Mouse (Mus musculus): Measurements from ENCODE around the gene Gna14. TPM values are rescaled to one million over a fixed set of nuclear protein-coding genes. Genes with fewer than 3 reads are reported as not detected.

Gna14 gene
- polyA plus RNA-seq, 1 experiment, result not detected

- no peak overlapping the region for H3K4me3 ChIP-seq (ENCODE audit: insufficient read depth, low read depth, low read length)
- H3K27ac ChIP-seq (replicated peaks; ENCODE audit: low read depth, low read length), result no peak overlapping the region
- H3K4me1 ChIP-seq (ENCODE audit: control insufficient read depth, insufficient read depth, insufficient read length, low read length), result no peaks in the 10 kb centered on the region
These were observed 144.2 kb downstream of the Gna14 start for GRCm38 (mm10) chr19:16579656-16580260.

DNA sequence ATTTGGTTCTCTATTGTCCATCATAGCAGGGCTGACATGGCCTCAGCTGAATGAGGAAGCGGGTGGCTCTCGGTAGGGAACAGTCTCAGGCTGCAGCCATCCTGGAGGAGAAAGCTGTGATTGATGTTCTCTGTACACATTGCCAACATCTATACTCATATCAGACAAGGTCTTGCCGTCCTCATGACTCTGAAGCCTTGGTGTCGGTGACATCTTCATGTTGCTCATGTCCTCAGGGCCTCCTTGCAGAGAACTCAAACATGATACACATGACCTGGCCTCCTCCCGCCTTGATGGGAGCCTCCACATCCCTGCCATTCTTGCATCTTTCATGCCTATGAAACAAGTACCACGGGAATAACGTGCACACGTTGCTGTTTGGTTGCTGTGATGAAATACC, 144.9 kb downstream of the Gna14 start:
- no peak overlapping the region for H3K27ac ChIP-seq (replicated peaks; ENCODE audit: low read depth, low read length)
- H3K4me1 ChIP-seq (ENCODE audit: control insufficient read depth, insufficient read depth, insufficient read length, low read length), result no peaks in the 10 kb centered on the region
- H3K4me3 ChIP-seq (ENCODE audit: insufficient read depth, low read depth, low read length), result no peak overlapping the region

DNA sequence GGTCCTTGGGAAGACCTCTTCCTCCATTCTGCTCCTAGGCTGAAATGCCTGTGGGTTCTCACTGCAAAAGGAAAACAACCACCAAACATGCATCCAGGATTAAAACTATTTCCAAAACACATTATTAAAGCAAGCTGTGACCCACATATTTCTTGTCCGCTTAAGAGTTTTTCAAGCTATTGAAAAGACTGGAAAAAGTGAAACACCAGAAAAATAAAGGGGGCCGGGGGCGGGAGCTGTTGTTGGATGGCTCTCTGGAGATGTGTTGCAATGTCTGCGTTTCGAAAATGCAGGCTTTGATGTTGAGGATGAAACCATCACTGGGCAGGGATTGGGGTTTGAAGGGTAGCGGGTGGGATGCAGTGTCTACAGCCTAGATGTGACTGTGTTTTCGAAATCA, 149.0 kb downstream of the Gna14 start:
- no peaks in the 10 kb centered on the region for H3K4me1 ChIP-seq (ENCODE audit: control insufficient read depth, insufficient read depth, insufficient read length, low read length)
- H3K27ac ChIP-seq (replicated peaks; ENCODE audit: low read depth, low read length), result no peak overlapping the region
- H3K4me3 ChIP-seq (ENCODE audit: insufficient read depth, low read depth, low read length), result no peak overlapping the region

DNA sequence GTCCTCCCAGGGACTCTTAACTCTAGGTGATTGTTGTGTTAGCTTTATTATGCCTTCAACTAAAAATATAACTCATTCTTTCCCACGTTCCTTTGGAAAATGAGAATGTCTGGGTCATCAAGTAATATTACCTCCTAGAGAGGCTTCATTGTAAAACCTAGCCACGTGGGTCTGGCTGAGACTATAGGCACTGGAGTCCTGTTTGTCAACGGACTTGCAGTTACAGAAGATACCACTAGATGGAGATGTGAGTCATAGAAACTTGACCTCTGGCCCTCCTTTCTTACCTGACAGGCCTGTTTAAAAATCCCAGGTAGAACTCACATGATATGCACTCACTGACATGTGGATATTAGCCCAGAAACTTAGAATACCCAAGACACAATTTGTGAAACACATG, 149.8 kb downstream of the Gna14 start:
- no peak overlapping the region for H3K27ac ChIP-seq (replicated peaks; ENCODE audit: low read depth, low read length)
- no peak overlapping the region for H3K4me3 ChIP-seq (ENCODE audit: insufficient read depth, low read depth, low read length)
- no peaks in the 10 kb centered on the region for H3K4me1 ChIP-seq (ENCODE audit: control insufficient read depth, insufficient read depth, insufficient read length, low read length)

GRCm38 (mm10) chr19:16593256-16593974, 157.9 kb downstream of the Gna14 start:
- no peak overlapping the region for H3K27ac ChIP-seq (replicated peaks; ENCODE audit: low read depth, low read length)
- H3K4me3 ChIP-seq (ENCODE audit: insufficient read depth, low read depth, low read length), result no peak overlapping the region
- H3K4me1 ChIP-seq (ENCODE audit: control insufficient read depth, insufficient read depth, insufficient read length, low read length), result no peaks in the 10 kb centered on the region

- H3K27ac ChIP-seq (replicated peaks; ENCODE audit: low read depth, low read length), result no peak overlapping the region
- H3K4me3 ChIP-seq (ENCODE audit: insufficient read depth, low read depth, low read length), result no peak overlapping the region
- no peaks in the 10 kb centered on the region for H3K4me1 ChIP-seq (ENCODE audit: control insufficient read depth, insufficient read depth, insufficient read length, low read length)
These were observed 158.4 kb downstream of the Gna14 start for GRCm38 (mm10) chr19:16593975-16594317.

DNA sequence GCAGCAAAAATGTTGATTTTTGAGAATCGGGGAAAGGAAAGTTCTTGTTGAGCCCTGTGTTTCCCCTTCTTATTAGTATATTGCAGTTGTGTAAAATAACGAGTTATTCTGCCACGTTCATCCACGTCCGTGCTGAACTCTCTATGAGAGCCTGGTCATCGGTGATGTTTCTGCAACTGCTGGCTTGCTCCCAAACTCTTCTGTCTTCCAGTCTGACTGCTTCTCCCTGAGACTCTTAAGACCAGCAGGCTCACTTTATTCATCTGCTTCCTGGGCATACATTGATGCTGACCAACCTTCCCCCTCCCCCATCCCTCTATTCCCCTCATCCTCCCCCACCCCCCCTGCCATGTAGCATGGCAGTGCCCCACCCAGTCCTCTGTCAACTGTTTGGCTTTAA, 161.7 kb downstream of the Gna14 start:
- Histone ChIP-seq H3K4me3 (ENCODE audit: insufficient read depth, low read depth, low read length) (no peak overlapping the region), H3K27ac (replicated peaks; ENCODE audit: low read depth, low read length) (no peak overlapping the region), H3K4me1 (ENCODE audit: control insufficient read depth, insufficient read depth, insufficient read length, low read length) (no peaks in the 10 kb centered on the region)

DNA sequence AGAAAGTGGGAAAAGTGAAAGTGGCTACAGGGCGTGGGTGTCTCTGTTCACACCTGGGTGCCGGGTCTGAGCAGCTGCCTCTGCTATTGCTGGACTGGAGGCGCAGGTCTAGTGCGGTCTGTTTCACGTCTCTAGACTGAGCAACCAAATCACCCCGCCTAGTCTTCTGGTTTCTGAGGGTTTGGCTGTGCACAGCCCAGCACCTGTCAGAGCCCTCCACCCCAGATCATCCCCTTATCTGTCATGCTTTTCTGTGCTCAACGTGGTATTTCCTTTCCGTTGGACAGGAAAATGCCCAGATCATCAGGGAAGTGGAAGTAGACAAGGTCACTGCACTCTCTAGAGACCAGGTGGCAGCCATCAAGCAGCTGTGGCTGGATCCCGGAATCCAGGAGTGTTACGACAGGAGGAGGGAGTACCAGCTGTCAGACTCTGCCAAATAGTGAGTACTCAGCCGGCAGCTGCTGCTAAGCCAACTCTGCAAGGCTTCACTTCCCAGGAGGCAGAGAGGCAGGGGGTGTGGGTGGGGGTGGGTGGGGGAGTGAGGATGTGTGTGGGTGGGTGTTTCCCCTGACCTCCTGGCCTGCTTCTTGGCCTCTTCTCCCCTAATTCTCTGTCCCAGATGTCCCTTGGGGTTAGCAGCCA, 163.2 kb downstream of the Gna14 start:
- no peak overlapping the region for H3K4me3 ChIP-seq (ENCODE audit: insufficient read depth, low read depth, low read length)
- H3K27ac ChIP-seq (replicated peaks; ENCODE audit: low read depth, low read length), result no peak overlapping the region
- no peaks in the 10 kb centered on the region for H3K4me1 ChIP-seq (ENCODE audit: control insufficient read depth, insufficient read depth, insufficient read length, low read length)

DNA sequence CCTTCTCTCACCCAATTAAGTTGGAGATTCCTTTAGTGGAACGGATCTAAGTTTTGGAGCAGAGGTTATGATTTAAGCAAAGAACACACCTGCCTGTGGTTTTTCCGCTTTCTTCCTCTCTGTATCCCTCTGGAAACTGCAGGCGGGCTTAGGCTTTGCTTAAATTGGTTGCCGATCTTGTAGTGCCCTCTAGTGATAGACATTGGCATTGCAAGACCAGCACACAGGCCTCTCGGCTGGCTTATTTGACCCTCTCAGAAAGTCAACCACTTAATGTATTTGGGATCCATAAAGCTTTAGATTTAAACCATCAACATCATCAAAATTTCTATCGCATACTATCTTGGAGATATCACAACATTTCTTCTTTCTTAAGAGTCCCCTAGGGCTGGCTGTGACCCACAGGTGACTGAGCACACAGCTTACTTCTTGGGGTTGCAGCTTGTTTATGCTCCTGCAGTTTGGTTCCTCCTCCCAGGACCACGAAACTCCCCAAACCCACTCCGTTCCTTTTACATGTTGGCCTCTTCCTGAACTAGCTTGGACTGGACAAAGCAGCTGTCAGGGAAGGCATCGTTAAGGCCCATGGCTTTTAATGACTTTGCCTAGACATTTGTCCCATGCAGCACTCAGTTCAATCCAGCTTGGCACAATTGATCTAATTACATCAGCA, 163.9 kb downstream of the Gna14 start:
- no peak overlapping the region for H3K27ac ChIP-seq (replicated peaks; ENCODE audit: low read depth, low read length)
- H3K4me3 ChIP-seq (ENCODE audit: insufficient read depth, low read depth, low read length), result no peak overlapping the region
- no peaks in the 10 kb centered on the region for H3K4me1 ChIP-seq (ENCODE audit: control insufficient read depth, insufficient read depth, insufficient read length, low read length)

DNA sequence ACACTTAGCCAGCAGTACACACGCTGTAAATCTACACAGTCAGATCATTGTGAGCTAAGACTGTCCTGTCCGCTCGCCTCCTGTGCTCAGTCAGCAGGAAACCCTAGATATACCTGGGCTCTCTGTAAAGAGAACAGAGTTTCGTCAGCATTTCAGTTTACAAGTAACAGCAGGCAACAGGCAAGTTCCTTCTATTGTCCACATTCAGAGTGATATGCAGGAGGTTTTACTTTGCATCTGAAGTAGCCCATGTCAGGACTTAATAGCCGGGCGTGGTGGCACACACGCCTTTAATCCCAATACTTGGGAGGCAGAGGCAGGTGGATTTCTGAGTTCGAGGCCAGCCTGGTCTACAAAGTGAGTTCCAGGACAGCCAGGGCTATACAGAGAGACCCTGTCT, 166.5 kb downstream of the Gna14 start:
- H3K4me3 ChIP-seq (ENCODE audit: insufficient read depth, low read depth, low read length), result no peak overlapping the region
- no peaks in the 10 kb centered on the region for H3K4me1 ChIP-seq (ENCODE audit: control insufficient read depth, insufficient read depth, insufficient read length, low read length)
- H3K27ac ChIP-seq (replicated peaks; ENCODE audit: low read depth, low read length), result no peak overlapping the region

GRCm38 (mm10) chr19:16607634-16608033, 172.1 kb downstream of the Gna14 start:
- Histone ChIP-seq H3K27ac (replicated peaks; ENCODE audit: low read depth, low read length) (no peak overlapping the region), H3K4me1 (ENCODE audit: control insufficient read depth, insufficient read depth, insufficient read length, low read length) (no peaks in the 10 kb centered on the region), H3K4me3 (ENCODE audit: insufficient read depth, low read depth, low read length) (no peak overlapping the region)

DNA sequence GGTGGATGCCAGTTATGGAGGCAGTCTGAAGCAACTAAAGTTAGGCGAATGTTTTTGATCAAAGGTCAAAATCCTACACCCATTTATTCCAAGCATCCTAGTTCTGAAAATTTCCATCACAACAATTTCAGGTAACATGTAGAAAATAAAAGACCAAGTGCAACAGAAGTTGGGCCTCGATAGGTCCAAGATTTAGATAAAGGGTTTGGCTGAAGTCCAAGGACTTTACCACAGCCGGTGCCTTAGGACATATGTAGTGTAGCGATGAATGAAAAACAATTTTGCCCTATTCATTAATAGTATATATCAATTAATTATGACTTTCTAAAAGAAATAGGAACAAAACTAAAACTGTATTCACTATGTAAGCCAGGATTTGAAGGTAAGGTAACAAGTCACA, 187.6 kb downstream of the Gna14 start:
- Histone ChIP-seq H3K27ac (replicated peaks; ENCODE audit: low read depth, low read length) (no peak overlapping the region), H3K4me1 (ENCODE audit: control insufficient read depth, insufficient read depth, insufficient read length, low read length) (no peaks in the 10 kb centered on the region), H3K4me3 (ENCODE audit: insufficient read depth, low read depth, low read length) (no peak overlapping the region)

DNA sequence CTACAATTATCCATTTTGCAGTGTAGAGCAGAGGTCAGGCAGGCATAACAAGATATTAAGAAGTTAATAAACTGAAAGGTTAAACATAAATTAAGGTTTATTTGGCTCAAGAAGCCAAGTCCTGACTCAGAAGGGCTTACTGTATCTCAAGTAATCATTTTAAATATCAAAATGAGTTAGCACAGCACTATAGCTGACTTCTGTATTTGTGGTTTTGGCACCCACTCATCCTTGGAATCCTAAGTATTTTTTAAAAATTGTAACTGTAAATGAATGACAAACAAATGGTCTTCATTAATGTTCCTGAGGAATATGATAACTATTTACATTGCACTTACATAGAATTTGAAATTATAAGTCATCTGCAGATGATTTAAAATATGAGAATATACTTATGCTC, 189.4 kb downstream of the Gna14 start:
- Histone ChIP-seq H3K4me3 (ENCODE audit: insufficient read depth, low read depth, low read length) (no peak overlapping the region), H3K27ac (replicated peaks; ENCODE audit: low read depth, low read length) (no peak overlapping the region), H3K4me1 (ENCODE audit: control insufficient read depth, insufficient read depth, insufficient read length, low read length) (no peaks in the 10 kb centered on the region)

GRCm38 (mm10) chr19:16625610-16626395, 190.2 kb downstream of the Gna14 start:
- no peaks in the 10 kb centered on the region for H3K4me1 ChIP-seq (ENCODE audit: control insufficient read depth, insufficient read depth, insufficient read length, low read length)
- no peak overlapping the region for H3K4me3 ChIP-seq (ENCODE audit: insufficient read depth, low read depth, low read length)
- H3K27ac ChIP-seq (replicated peaks; ENCODE audit: low read depth, low read length), result no peak overlapping the region

All from brown adipose tissue, adult 24 weeks (tissue).